Mouse (Mus musculus) embryonic fibroblast, embryonic 13.5 days (primary cell): ENCODE data around the gene Gm4559.

ENCODE experiments used
- CTCF ChIP-seq: IDR thresholded peaks from 2 replicates; pipeline ENCODE4 v1.5.1; 2011; ENCODE audit warnings: mild to moderate bottlenecking, control low read depth, low read length, moderate library complexity, borderline replicate concordance; ENCODE audit not compliant: insufficient read depth
- POLR2A ChIP-seq: IDR thresholded peaks from 2 replicates; pipeline ENCODE4 v1.6.1; 2011; ENCODE audit warnings: low read depth, mild to moderate bottlenecking, control low read depth, low read length, moderate library complexity

- no peak for TF ChIP-seq POLR2A
- no peak for TF ChIP-seq CTCF
These were observed 21.3 kb upstream of the Gm4559 start for GRCm38 (mm10) chr7:142295418-142295817.
